Mouse (Mus musculus): ENCODE data around the gene Tmem178.

Gene Tmem178

DNA sequence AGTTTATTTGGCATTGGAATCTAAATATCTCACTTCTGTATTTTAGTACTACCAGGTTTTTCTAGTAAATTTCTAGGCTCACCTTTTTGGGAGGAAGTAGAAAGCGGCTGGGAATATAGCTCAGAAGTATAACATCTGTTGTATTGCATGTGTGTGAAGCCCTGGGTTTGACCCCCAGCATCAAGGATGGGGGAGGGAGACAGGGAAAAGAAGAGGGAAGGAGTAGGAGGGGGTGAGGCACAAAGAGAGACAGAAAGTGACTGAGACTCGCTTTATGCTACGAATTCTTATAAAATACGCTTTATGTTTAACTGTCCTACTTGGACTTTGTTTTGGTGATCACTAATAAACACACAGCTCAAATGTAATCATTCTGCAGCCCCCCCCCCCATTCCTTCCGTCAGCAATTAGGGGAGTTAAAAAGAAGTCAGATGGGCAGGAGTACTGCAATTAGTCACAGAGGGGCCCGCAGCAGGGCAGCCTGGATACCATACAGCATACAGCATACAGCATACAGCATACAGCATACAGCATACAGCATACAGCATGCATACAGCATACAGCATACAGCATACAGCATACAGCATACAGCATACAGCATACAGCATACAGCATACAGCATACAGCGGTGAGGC, 103.6 kb downstream of the Tmem178 start:
- no peak for DNase-seq (ENCODE audit: low spot score)

Measured in retina, embryonic 14.5 days (tissue).